Mouse (Mus musculus): Measurements from ENCODE around the gene Atp11b. TPM values are rescaled to one million over a fixed set of nuclear protein-coding genes. Genes with fewer than 3 reads are reported as not detected.

Gene Atp11b
- polyA plus RNA-seq, 1 experiment from 2014 or later: 26.3 TPM

DNA sequence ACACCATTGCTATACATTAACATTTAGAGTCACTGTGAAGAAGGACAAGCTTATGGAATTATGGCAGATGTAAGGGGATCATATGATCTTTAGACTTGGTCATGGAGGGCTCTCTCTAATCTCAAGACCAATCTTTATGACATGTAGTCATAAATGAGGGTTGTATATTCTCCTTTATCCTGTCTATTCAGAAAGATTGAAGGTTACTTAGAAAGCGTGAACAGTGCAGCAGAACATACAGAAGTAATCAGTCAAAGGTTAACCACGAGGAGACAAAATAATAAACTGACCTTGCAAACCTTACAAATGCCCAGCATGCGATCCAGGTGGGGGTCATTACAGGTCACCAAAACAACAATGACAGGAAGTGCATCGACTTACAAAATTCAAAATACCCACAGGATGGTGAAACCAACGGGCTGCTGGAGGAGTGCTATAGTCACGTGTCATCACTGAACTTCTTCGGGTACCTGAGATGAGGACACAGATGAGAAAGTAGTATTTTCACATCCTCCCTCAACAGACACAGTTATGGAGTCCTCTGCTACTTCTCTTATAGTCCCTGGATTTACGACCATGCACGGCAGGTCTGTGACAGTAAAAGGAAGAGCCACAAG, 7.0 kb upstream of the Atp11b start:
- Histone ChIP-seq H3K27ac (replicated peaks in 1 of 2; ENCODE audit: control insufficient read depth in 1 of 2, insufficient read depth in 1 of 2, low read depth in 2 of 2, low read length in 2 of 2) (no peak overlapping the region), H3K9ac (ENCODE audit: low read length) (no peak overlapping the region), H3K36me3 (ENCODE audit: control insufficient read depth, insufficient read depth, low read length) (no peaks in the 10 kb centered on the region), H3K27me3 (ENCODE audit: control insufficient read depth, insufficient read depth, low read length) (no peaks in the 10 kb centered on the region), H3K4me1 (ENCODE audit: control insufficient read depth in 2 of 2, insufficient read depth in 2 of 2, low read length in 2 of 2) (no peaks in the 10 kb centered on the region), H3K4me2 (ENCODE audit: low read length) (no peak overlapping the region), H3K4me3 (ENCODE audit: control insufficient read depth in 1 of 2, insufficient read depth in 1 of 2, low read depth in 1 of 2, low read length in 2 of 2) (no peak overlapping the region), H3K9me3 (ENCODE audit: control insufficient read depth, low read length) (no peaks in the 10 kb centered on the region)
- 63% methylated on average over 9 of the region's 9 CpGs for WGBS
- no peak for ATAC-seq (ENCODE audit: insufficient number of reproducible peaks, insufficient read depth, low FRiP score, low read depth)

- ATAC-seq (ENCODE audit: insufficient number of reproducible peaks, insufficient read depth, low FRiP score, low read depth): no peak
- Histone ChIP-seq H3K27me3 (ENCODE audit: control insufficient read depth, insufficient read depth, low read length) (no peaks in the 10 kb centered on the region), H3K4me1 (ENCODE audit: control insufficient read depth in 2 of 2, insufficient read depth in 2 of 2, low read length in 2 of 2) (peaks cover 0 to 2% of the 10 kb centered on the region in 2 experiments; a peak in 1 of 4 replicates), H3K9me3 (ENCODE audit: control insufficient read depth, low read length) (no peaks in the 10 kb centered on the region), H3K36me3 (ENCODE audit: control insufficient read depth, insufficient read depth, low read length) (no peaks in the 10 kb centered on the region), H3K4me2 (ENCODE audit: low read length) (no peak overlapping the region), H3K27ac (replicated peaks in 1 of 2; ENCODE audit: control insufficient read depth in 1 of 2, insufficient read depth in 1 of 2, low read depth in 2 of 2, low read length in 2 of 2) (no peak overlapping the region), H3K4me3 (ENCODE audit: control insufficient read depth in 1 of 2, insufficient read depth in 1 of 2, low read depth in 1 of 2, low read length in 2 of 2) (no peak overlapping the region), H3K9ac (ENCODE audit: low read length) (no peak overlapping the region)
- WGBS: 36% methylated on average over 5 of the region's 5 CpGs
Observed at GRCm38 (mm10) chr3:35750286-35750685, 3.6 kb upstream of the Atp11b start.

- Histone ChIP-seq H3K27ac (replicated peaks in 1 of 2; ENCODE audit: control insufficient read depth in 1 of 2, insufficient read depth in 1 of 2, low read depth in 2 of 2, low read length in 2 of 2) (no peak overlapping the region), H3K9ac (ENCODE audit: low read length) (no peak overlapping the region), H3K9me3 (ENCODE audit: control insufficient read depth, low read length) (no peaks in the 10 kb centered on the region), H3K4me2 (ENCODE audit: low read length) (no peak overlapping the region), H3K36me3 (ENCODE audit: control insufficient read depth, insufficient read depth, low read length) (no peaks in the 10 kb centered on the region), H3K27me3 (ENCODE audit: control insufficient read depth, insufficient read depth, low read length) (no peaks in the 10 kb centered on the region), H3K4me1 (ENCODE audit: control insufficient read depth in 2 of 2, insufficient read depth in 2 of 2, low read length in 2 of 2) (peaks cover 0 to 8% of the 10 kb centered on the region in 2 experiments; a peak in 2 of 4 replicates), H3K4me3 (ENCODE audit: control insufficient read depth in 1 of 2, insufficient read depth in 1 of 2, low read depth in 1 of 2, low read length in 2 of 2) (no peak overlapping the region)
- WGBS: 58% methylated on average over 2 of the region's 2 CpGs
- ATAC-seq (ENCODE audit: insufficient number of reproducible peaks, insufficient read depth, low FRiP score, low read depth): no peak
Observed at GRCm38 (mm10) chr3:35751724-35752123, 2.2 kb upstream of the Atp11b start.

DNA sequence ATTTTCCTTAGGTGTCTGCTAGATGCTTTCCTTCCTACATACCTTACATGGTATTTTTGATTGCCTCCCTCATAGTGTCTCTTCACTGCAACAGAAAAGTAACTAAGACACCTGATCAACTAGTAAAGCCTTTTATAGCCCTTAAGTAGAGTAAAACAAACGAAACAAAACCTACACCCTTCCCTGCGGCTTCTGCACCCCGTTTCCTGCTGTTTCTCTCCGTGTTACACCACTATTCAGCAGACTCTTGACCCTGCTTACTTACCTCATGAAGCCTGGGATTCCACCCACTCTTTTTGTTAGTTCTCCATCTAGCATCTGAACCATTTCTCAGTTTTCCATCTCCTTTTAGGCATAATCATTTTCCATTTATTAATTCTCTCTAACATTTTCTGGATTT, 8.8 kb downstream of the Atp11b start:
- 77% methylated on average over 4 of the region's 4 CpGs for WGBS

DNA sequence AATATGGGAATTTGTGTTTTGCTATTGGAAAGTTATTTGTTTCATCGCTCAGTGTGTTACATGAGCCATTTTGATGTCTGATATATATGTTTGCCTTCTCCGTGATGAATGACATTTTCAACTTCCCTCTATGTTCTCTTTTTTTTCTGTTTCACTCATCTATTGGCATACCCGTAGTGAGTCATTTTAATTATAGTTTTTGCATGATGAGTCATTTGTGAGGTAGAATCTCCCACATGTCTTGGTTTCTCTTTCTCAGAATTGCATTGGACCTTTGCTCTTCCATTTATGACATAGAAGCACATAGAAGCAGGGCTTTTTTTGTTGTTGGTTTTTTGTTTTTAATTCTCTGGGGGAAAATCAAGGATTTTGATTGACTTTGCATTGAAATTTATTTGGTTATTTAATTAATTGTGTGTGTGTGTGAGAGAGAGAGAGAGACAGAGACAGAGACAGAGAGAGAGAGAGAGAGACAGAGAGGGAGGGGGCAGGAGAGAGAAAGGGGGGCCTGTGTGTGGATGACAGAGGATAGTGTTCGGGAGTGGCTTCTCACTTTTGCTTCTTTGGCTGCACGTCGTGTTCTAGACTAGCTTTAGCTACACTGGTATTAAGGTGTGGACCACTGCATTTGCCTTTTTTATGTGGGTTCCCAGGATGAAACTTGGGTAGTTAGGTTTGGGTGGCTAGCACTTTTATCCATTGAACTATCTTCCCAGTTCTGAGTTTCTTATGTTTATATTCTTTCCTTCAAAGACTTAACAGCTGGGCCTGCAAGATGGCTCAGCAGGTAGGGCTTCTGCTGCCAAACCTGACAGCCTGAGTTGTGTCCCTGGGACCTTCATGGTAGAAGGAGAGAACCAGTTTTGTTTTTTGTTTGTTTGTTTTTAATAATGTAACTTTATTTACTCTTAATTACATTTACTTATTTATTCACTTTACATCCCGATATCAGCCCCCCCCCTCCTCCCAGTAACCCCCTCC, 11.0 kb downstream of the Atp11b start:
- ATAC-seq (ENCODE audit: insufficient number of reproducible peaks, insufficient read depth, low FRiP score, low read depth): no peak
- WGBS: 76% methylated on average over 7 of the region's 7 CpGs
- H3K4me1 ChIP-seq (ENCODE audit: control insufficient read depth in 2 of 2, insufficient read depth in 2 of 2, low read length in 2 of 2): peaks cover 0 to 4% of the 10 kb centered on the region in 2 experiments; a peak in 1 of 4 replicates
- no peak overlapping the region for H3K4me2 ChIP-seq (ENCODE audit: low read length)
- no peak overlapping the region for H3K9ac ChIP-seq (ENCODE audit: low read length)
- H3K27ac ChIP-seq (replicated peaks in 1 of 2; ENCODE audit: control insufficient read depth in 1 of 2, insufficient read depth in 1 of 2, low read depth in 2 of 2, low read length in 2 of 2): no peak overlapping the region
- H3K4me3 ChIP-seq (ENCODE audit: control insufficient read depth in 1 of 2, insufficient read depth in 1 of 2, low read depth in 1 of 2, low read length in 2 of 2): no peak overlapping the region
- H3K9me3 ChIP-seq (ENCODE audit: control insufficient read depth, low read length): no peaks in the 10 kb centered on the region
- no peaks in the 10 kb centered on the region for H3K36me3 ChIP-seq (ENCODE audit: control insufficient read depth, insufficient read depth, low read length)
- no peaks in the 10 kb centered on the region for H3K27me3 ChIP-seq (ENCODE audit: control insufficient read depth, insufficient read depth, low read length)

More for the DNA sequence above, 8.8 kb downstream of the Atp11b start:
- Histone ChIP-seq H3K4me2 (ENCODE audit: low read length) (no peak overlapping the region), H3K4me1 (ENCODE audit: control insufficient read depth in 2 of 2, insufficient read depth in 2 of 2, low read length in 2 of 2) (peaks cover 0 to 4% of the 10 kb centered on the region in 2 experiments; a peak in 1 of 4 replicates), H3K27ac (replicated peaks in 1 of 2; ENCODE audit: control insufficient read depth in 1 of 2, insufficient read depth in 1 of 2, low read depth in 2 of 2, low read length in 2 of 2) (no peak overlapping the region), H3K27me3 (ENCODE audit: control insufficient read depth, insufficient read depth, low read length) (no peaks in the 10 kb centered on the region), H3K36me3 (ENCODE audit: control insufficient read depth, insufficient read depth, low read length) (no peaks in the 10 kb centered on the region), H3K4me3 (ENCODE audit: control insufficient read depth in 1 of 2, insufficient read depth in 1 of 2, low read depth in 1 of 2, low read length in 2 of 2) (no peak overlapping the region), H3K9me3 (ENCODE audit: control insufficient read depth, low read length) (no peaks in the 10 kb centered on the region), H3K9ac (ENCODE audit: low read length) (no peak overlapping the region)
- ATAC-seq (ENCODE audit: insufficient number of reproducible peaks, insufficient read depth, low FRiP score, low read depth): no peak

DNA sequence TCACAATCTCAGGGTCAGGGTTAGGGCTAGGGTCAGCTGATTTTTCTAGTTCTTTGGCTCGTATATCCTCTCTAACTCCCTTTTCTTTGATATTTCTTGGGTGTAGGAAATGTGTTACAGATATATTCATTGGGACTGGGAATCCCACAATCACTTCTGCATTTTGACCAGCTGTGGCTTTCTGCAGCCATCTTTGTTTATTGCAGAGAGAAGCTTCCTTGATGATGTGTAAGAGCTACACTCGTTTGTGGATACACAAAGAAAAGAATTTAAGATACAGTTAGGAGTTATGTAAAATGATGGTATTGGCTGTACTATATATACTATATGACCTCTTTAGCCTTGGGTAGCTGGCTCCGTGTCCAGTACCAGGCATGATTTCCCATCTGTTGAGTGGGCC, 25.8 kb downstream of the Atp11b start:
- H3K9ac ChIP-seq (ENCODE audit: low read length): no peak overlapping the region
- no peaks in the 10 kb centered on the region for H3K9me3 ChIP-seq (ENCODE audit: control insufficient read depth, low read length)
- no peak overlapping the region for H3K4me3 ChIP-seq (ENCODE audit: control insufficient read depth in 1 of 2, insufficient read depth in 1 of 2, low read depth in 1 of 2, low read length in 2 of 2)
- no peak for ATAC-seq (ENCODE audit: insufficient number of reproducible peaks, insufficient read depth, low FRiP score, low read depth)
- 82% methylated on average over 3 of the region's 3 CpGs for WGBS
- H3K27ac ChIP-seq (replicated peaks in 1 of 2; ENCODE audit: control insufficient read depth in 1 of 2, insufficient read depth in 1 of 2, low read depth in 2 of 2, low read length in 2 of 2): no peak overlapping the region
- 0 out of 2 replicates have a peak, but pooled peaks cover 3% of the 10 kb centered on the region for H3K36me3 ChIP-seq (ENCODE audit: control insufficient read depth, insufficient read depth, low read length)
- H3K27me3 ChIP-seq (ENCODE audit: control insufficient read depth, insufficient read depth, low read length): no peaks in the 10 kb centered on the region
- no peaks in the 10 kb centered on the region for H3K4me1 ChIP-seq (ENCODE audit: control insufficient read depth in 2 of 2, insufficient read depth in 2 of 2, low read length in 2 of 2)
- H3K4me2 ChIP-seq (ENCODE audit: low read length): no peak overlapping the region

DNA sequence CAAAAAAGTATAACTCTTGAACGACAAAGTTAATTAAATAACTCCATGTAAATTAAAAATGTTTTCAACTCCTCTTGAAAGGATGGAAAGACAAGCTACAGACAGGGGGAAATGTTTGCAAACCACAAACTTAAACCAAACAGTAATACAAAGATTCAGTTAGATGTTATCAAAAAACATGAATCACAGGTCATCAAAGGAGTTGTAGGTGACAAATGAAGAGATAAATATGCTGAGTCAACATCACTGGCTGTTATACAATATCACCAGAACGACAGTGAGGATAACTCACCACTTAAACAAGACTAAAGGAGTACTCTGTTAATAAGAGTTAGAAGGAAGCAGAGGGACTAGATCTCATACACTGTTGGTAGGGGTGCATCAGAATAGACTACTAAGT, 48.1 kb downstream of the Atp11b start:
- Histone ChIP-seq H3K4me3 (ENCODE audit: control insufficient read depth in 1 of 2, insufficient read depth in 1 of 2, low read depth in 1 of 2, low read length in 2 of 2) (no peak overlapping the region), H3K27me3 (ENCODE audit: control insufficient read depth, insufficient read depth, low read length) (no peaks in the 10 kb centered on the region), H3K27ac (replicated peaks in 1 of 2; ENCODE audit: control insufficient read depth in 1 of 2, insufficient read depth in 1 of 2, low read depth in 2 of 2, low read length in 2 of 2) (no peak overlapping the region), H3K9ac (ENCODE audit: low read length) (no peak overlapping the region), H3K9me3 (ENCODE audit: control insufficient read depth, low read length) (0 out of 2 replicates have a peak, but pooled peaks cover 5% of the 10 kb centered on the region), H3K36me3 (ENCODE audit: control insufficient read depth, insufficient read depth, low read length) (peaks cover 52% of the 10 kb centered on the region), H3K4me1 (ENCODE audit: control insufficient read depth in 2 of 2, insufficient read depth in 2 of 2, low read length in 2 of 2) (no peaks in the 10 kb centered on the region), H3K4me2 (ENCODE audit: low read length) (no peak overlapping the region)
- 89% methylated on average over 2 of the region's 2 CpGs for WGBS
- no peak for ATAC-seq (ENCODE audit: insufficient number of reproducible peaks, insufficient read depth, low FRiP score, low read depth)
